Mouse (Mus musculus) gastrocnemius, adult 2 months (tissue): ENCODE measurements at regions not wholly inside any gene's neighbourhood (a gene's known extent, or its start where the extent isn't known, plus 50 kb on each side); places are given as distances from the start of the nearest gene placed in this dataset.

Experiments used
- DNase-seq: peaks from one replicate; pipeline ENCODE4 v3.0.0; 2022
- H3K27ac ChIP-seq: fragments of 200-600 bp; 2 replicates; pipeline ENCODE4 v1.8.1; 2022; ENCODE audit warnings: mild to moderate bottlenecking
- H3K4me3 ChIP-seq: fragments of 200-600 bp; 2 replicates; pipeline ENCODE4 v1.8.1; 2022; ENCODE audit warnings: mild to moderate bottlenecking, moderate library complexity
- CTCF ChIP-seq: fragments of 200-600 bp; IDR thresholded peaks from 2 replicates; pipeline ENCODE4 v1.8.1; 2022; ENCODE audit warnings: antibody characterized with exemption, mild to moderate bottlenecking, moderate library complexity
- intact Hi-C: fragments of 180-260 bp; cut with DNase I; formaldehyde crosslinking; loops from one replicate; pipeline ENCODE4 v1.15.1; 2025

DNA sequence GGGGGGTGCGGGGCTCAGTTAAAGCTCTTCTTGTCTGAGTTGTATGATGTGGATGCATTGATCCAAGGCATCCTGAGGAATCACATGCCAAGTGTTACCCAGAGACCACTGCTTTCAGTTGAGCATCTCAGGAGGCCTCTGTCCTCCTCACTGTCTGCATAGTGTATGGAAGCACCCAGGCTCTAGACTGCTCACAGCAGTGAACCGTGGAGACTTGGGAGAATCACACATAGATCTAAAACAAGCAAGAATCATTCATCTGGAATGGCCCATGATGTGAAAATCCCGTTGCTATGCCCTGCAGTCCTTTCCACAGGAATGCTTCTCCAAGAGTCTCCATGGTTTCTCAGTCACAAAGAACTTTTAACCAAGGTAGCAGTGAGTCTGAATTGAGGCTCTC is 170.0 kb upstream of the Nr5a2 start:
- intact Hi-C loops: no loop called here
- no peak for TF ChIP-seq CTCF
- no peak overlapping the region for H3K27ac ChIP-seq
- DNase-seq: no peak
- no peak overlapping the region for H3K4me3 ChIP-seq

DNA sequence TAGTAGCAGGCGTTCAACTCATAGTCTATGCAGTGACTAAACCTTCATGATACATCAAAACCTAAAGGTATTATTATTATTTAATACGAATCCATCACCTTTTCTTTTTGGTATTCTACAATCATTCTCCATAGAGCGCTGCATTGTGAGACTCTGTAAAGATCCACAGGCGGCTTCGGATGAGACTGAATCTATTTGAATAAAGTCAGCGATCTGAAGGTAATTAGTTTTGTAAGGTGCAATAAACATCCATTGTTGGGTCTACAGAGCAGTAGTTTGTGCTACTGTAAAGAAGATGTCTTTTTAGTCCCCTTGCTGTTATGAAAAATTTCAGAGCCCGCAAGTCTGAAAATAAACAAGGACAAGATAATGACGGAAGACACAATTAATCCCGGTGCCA is 168.9 kb upstream of the Nr5a2 start:
- Histone ChIP-seq H3K27ac (no peak overlapping the region), H3K4me3 (no peak overlapping the region)
- no peak for DNase-seq
- intact Hi-C loops: no loop called here
- no peak for TF ChIP-seq CTCF

DNA sequence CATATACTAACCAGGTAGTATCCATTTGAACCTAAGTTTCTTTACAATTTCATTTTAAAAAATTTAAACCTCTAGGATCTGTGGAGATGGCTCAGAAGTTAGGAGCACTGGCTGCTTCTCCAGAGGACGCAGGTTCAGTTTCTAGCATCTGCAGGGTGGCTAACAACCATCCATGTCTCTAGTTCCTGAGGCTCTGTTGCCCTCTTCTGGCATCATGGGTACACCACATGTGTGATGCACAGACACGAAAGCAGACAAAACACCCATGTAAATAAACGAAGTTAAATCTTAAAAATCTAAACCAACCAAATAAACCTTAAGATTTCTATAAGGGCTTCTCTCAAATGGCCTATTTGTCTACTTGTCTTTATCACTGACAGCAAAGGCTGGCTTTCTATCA is 157.6 kb upstream of the Nr5a2 start:
- DNase-seq: no peak
- peak; percentile 11; the same call in 1 of the 2 replicates for TF ChIP-seq CTCF
- intact Hi-C loops: no loop called here

DNA sequence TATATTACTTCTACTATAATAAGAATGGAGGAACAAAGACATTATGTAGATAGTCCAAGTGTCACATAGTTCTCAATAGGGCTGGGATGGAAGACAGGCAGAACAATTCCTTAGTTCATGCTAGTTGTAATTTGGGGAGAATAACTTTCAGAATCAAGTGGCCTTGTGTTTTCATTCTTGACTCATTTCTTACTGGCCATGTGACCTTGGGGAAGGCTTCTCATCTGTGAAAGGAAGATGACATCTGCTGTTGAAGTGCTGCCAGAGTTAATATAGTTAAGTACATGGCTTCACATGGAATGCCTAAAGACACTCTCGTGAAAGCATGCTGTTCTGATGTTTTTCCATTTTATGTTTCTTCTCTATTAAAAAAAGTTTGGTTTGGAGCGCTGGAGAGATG is 146.2 kb upstream of the Nr5a2 start:
- intact Hi-C loops: no loop called here
- no peak for TF ChIP-seq CTCF
- no peak for DNase-seq
- Histone ChIP-seq H3K4me3 (no peak overlapping the region), H3K27ac (no peak overlapping the region)

More for the DNA sequence above, 157.6 kb upstream of the Nr5a2 start:
- Histone ChIP-seq H3K27ac (no peak overlapping the region), H3K4me3 (no peak overlapping the region)

- no peak for TF ChIP-seq CTCF
- DNase-seq: no peak
- Histone ChIP-seq H3K4me3 (no peak overlapping the region), H3K27ac (no peak overlapping the region)
- intact Hi-C loops: no loop called here
These were observed 131.5 kb upstream of the Nr5a2 start for GRCm38 (mm10) chr1:137091762-137092161.

DNA sequence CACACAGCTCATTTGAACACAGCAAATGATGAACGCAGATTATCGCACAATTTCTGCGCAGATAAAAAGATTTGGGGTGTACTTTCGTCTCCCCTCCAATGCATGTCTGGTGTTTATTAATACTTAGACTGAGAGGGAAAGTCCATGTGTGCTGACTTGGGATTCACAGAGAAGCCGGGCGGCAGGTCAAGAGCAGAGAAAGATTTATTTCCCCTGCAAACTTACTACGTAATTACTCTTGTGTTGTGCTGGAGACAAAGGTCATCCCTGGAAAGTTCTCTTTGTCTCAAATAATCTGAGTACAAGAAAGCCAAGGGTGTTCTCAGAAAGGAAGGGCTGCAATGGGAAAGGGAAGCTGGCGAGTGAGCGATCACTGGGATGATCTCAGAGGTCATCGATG is 127.9 kb upstream of the Nr5a2 start:
- intact Hi-C loops: no loop called here
- no peak for TF ChIP-seq CTCF
- H3K4me3 ChIP-seq: no peak overlapping the region
- no peak for DNase-seq
- no peak overlapping the region for H3K27ac ChIP-seq

GRCm38 (mm10) chr1:137086766-137087165 is 126.5 kb upstream of the Nr5a2 start:
- intact Hi-C loops: no loop called here
- no peak for TF ChIP-seq CTCF

DNA sequence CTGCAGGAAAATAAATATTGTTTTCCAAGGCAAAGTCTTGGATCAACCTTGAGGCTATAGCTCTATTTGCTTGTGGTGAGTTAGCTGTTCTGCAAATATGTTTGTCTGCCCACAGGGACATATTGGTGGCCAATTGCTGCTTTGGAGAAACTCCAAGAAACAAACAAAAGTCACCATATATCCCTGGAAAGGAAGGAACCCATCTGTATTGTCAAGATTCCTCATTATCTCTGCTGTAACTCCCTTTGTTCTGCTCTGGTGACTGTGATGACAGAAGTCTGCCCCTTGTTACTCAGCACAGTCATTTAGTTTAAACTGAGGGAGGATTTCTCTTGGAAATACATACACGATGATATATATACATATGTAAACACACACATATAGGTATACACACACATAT is 123.3 kb upstream of the Nr5a2 start:
- TF ChIP-seq CTCF: no peak
- intact Hi-C loops: no loop called here
- no peak for DNase-seq
- Histone ChIP-seq H3K4me3 (no peak overlapping the region), H3K27ac (no peak overlapping the region)

More at GRCm38 (mm10) chr1:137086766-137087165, 126.5 kb upstream of the Nr5a2 start:
- Histone ChIP-seq H3K27ac (no peak overlapping the region), H3K4me3 (no peak overlapping the region)
- no peak for DNase-seq

- TF ChIP-seq CTCF: no peak
- Histone ChIP-seq H3K4me3 (no peak overlapping the region), H3K27ac (no peak overlapping the region)
- DNase-seq: no peak
- intact Hi-C loops: no loop called here
These were observed 119.3 kb upstream of the Nr5a2 start for GRCm38 (mm10) chr1:137079401-137080003.

DNA sequence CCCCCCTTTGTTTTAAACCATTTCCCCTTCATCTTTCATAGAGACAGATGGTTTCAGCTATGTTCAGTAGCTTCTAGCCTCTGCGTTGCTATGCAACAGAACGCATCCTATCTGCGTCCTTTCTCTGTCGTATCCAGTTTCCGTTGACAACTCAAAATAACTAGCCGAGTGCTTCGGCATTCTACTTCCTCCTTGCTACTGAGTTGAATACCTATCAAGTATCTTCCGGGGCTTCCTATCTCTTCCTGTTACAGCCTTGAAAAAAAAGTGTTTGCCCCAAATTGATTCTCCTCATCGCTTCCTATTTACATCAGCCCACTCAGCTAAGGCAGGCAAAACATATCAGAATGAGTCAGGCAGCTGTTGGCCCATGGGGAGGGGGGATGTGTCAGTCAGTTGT is 114.5 kb upstream of the Nr5a2 start:
- no peak overlapping the region for H3K4me3 ChIP-seq
- intact Hi-C loops: no loop called here

DNA sequence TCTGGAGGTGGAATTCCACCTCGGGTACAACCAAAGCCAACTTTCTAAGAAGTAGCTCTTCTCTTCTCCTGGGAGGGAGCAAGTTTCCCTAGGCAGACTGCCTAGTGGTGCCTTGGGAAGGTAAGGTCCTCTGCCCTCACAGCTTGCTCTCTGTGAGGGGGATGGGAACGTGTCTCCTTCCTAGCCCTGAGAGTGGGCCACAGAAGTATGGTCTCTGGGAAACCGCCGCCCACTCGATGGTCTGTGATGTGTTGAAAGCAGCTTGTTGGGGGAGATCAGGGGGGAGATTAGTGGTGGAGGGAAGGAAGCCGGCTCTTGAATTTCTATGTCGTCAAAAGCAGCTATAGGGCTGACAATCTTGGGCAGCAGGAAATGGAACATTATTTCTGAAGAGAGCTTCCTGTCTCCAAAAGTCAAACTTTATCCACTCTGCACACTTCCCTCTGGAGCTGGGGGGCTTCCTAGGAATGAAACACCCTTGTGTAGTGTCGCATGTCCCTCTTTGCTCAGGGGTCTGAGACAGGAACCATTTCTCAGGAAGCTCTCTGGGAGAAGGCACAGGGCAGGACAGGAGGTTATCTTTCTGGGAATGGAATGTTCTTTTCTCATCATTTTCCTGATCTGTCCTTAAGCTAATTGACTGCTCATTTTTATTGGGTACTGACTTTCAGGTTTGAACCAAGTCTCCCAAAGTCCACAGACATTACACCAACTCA is 113.8 kb upstream of the Nr5a2 start:
- no peak for DNase-seq
- no peak for TF ChIP-seq CTCF
- no peak overlapping the region for H3K4me3 ChIP-seq
- intact Hi-C loops: no loop called here
- no peak overlapping the region for H3K27ac ChIP-seq

More for the DNA sequence above, 114.5 kb upstream of the Nr5a2 start:
- no peak for DNase-seq
- no peak for TF ChIP-seq CTCF
- H3K27ac ChIP-seq: no peak overlapping the region

GRCm38 (mm10) chr1:137060914-137061313 is 100.7 kb upstream of the Nr5a2 start:
- intact Hi-C loops: no loop called here
- no peak for TF ChIP-seq CTCF
- Histone ChIP-seq H3K27ac (no peak overlapping the region), H3K4me3 (no peak overlapping the region)
- DNase-seq: no peak

DNA sequence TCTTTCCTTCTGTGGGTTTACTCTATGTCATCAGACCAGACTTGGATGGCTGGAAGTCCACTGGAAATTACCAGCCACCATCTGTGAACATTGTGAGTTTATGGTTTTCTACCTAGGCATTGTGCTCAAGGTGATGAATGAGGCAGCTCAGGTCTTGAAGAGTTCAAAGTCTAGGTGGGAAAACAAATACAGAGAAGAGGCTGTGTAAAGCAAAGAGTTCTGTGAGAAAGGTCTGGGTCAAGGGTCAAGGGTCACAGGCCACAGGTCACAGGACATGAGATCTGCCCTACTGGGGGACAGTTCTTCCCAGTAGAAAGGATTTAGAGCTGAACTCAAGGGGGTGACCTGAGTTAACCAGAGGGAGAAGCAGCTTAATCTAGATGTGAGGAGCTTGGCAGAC is 92.9 kb upstream of the Nr5a2 start:
- DNase-seq: no peak
- intact Hi-C loops: no loop called here
- H3K27ac ChIP-seq: no peak overlapping the region
- TF ChIP-seq CTCF: no peak
- H3K4me3 ChIP-seq: no peak overlapping the region

GRCm38 (mm10) chr1:137051515-137051914 is 91.3 kb upstream of the Nr5a2 start:
- DNase-seq: no peak
- no peak overlapping the region for H3K27ac ChIP-seq
- H3K4me3 ChIP-seq: no peak overlapping the region
- intact Hi-C loops: no loop called here
- TF ChIP-seq CTCF: no peak
